Mouse (Mus musculus) midbrain, postnatal 0 days (tissue): ENCODE data around the gene Gm17949. TPM values are rescaled to one million over a fixed set of nuclear protein-coding genes. Genes with fewer than 3 reads are reported as not detected.
A peak's percentile ranks its signal among the peaks of the same experiment; 100 is the strongest.

ENCODE experiments used
- ATAC-seq: fragments of 200-750 bp; cut with Nextera tagmentation; 2 replicates; pipeline ENCODE4 v1.8.0; 2017; ENCODE audit warnings: moderate number of reproducible peaks, mild to moderate bottlenecking, moderate TSS enrichment, moderate library complexity; ENCODE audit not compliant: low FRiP score
- DNase-seq: peaks from one replicate; pipeline ENCODE4 v3.0.0-alpha.2; 2015; ENCODE audit warnings: low spot score
- H3K27ac ChIP-seq: fragments of 300-500 bp; sonication (generic); 2 replicates; pipeline ENCODE4 v1.5.1; 2014; ENCODE audit warnings: low read depth, mild to moderate bottlenecking, low read length, mixed read lengths
- H3K27me3 ChIP-seq: fragments of 300-500 bp; sonication (generic); 2 replicates; pipeline ENCODE4 v1.6.1; 2014; ENCODE audit warnings: low read length, control low read depth, mixed read lengths; ENCODE audit not compliant: insufficient read depth
- H3K36me3 ChIP-seq: fragments of 300-500 bp; sonication (generic); 2 replicates; pipeline ENCODE4 v1.6.1; 2014; ENCODE audit warnings: low read length, control low read depth, mixed read lengths; ENCODE audit not compliant: insufficient read depth
- H3K4me1 ChIP-seq: fragments of 300-500 bp; sonication (generic); 2 replicates; pipeline ENCODE4 v1.6.1; 2014; ENCODE audit warnings: mild to moderate bottlenecking, control low read depth, antibody characterized with exemption, low read length, mixed read lengths; ENCODE audit not compliant: insufficient read depth
- H3K4me2 ChIP-seq: fragments of 300-500 bp; sonication (generic); 2 replicates; pipeline ENCODE4 v1.6.1; 2014; ENCODE audit warnings: low read depth, mild to moderate bottlenecking, low read length, mixed read lengths; ENCODE audit not compliant: poor library complexity, severe bottlenecking
- H3K4me3 ChIP-seq: fragments of 300-500 bp; sonication (generic); 2 replicates; pipeline ENCODE4 v1.5.1; 2014; ENCODE audit warnings: low read depth, mild to moderate bottlenecking, low read length, moderate library complexity
- H3K9ac ChIP-seq: fragments of 300-500 bp; sonication (generic); replicated peaks from 2 replicates; pipeline ENCODE4 v1.6.1; 2014; ENCODE audit warnings: mild to moderate bottlenecking, low read length, moderate library complexity, mixed read lengths; ENCODE audit not compliant: poor library complexity, severe bottlenecking
- H3K9me3 ChIP-seq: fragments of 300-500 bp; sonication (generic); 2 replicates; pipeline ENCODE4 v1.6.1; 2016; ENCODE audit warnings: low read length, control low read depth
- CTCF ChIP-seq: IDR thresholded peaks from 2 replicates; pipeline ENCODE4 v1.5.1; 2016; ENCODE audit warnings: antibody characterized with exemption, mild to moderate bottlenecking
- WGBS: fragments of 180-500 bp; shearing (Covaris S2); extraction: QIAGEN DNeasy Blood & Tissue Kit; methylation state at CpG from one replicate; pipeline ENCODE4 v1.1.7; 2014; 5-methylcytosine and 5-hydroxymethylcytosine counted together
- polyA plus RNA-seq: library from polyadenylated mRNA; unstranded; fragments of >200 nt; fragmentation: Nextera tagmentation; extraction: Ambion mirVana; gene quantifications from 2 replicates; pipeline ENCODE4 v1.2.1, GENCODE M21; 2015
- total RNA-seq: library from RNA; depleted of rRNA; stranded (reverse); fragments of >200 nt; gene quantifications from 2 replicates; pipeline ENCODE4 v1.2.3, GENCODE M21; 2014; rRNA removed

Gm17949 gene
- 0.22 TPM in 1 of 2 replicates, not detected in the other for total RNA-seq
- 0.38 TPM in 2 replicates for polyA plus RNA-seq

GRCm38 (mm10) chr17:57011236-57012141 lies at the start of gene Gm17949, which contains the start of gene Gtf2f1:
Gene Gm17949 (plus strand): TSS chr17:57011469.
Gene Gtf2f1 (minus strand): TSS chr17:57011288.
- peak; percentile 60 for TF ChIP-seq CTCF
- no peaks in the 10 kb centered on the region for H3K9me3 ChIP-seq
- peak within 1 kb of the TSS; percentile 91 for H3K4me2 ChIP-seq
- peak within 1 kb of the TSS; percentile 86 for H3K9ac ChIP-seq
- H3K4me1 ChIP-seq: peaks cover 4% of the 10 kb centered on the region; the same call in 1 of the 2 replicates
- no peaks in the 10 kb centered on the region for H3K27me3 ChIP-seq
- peak within 1 kb of the TSS; percentile 72 for H3K4me3 ChIP-seq
- DNase-seq (peak; percentile 99), ATAC-seq (peak; percentile 90)
- H3K36me3 ChIP-seq: peaks cover 21% of the 10 kb centered on the region
- H3K27ac ChIP-seq: peak within 1 kb of the TSS; percentile 98
- under 1% methylated on average over 51 of the region's 51 CpGs for WGBS

GRCm38 (mm10) chr17:56961880-56962279 lies 49.4 kb upstream of the Gm17949 start:
- WGBS: 93% methylated on average over 4 of the region's 4 CpGs
- Histone ChIP-seq H3K4me1 (no peaks in the 10 kb centered on the region), H3K36me3 (no peaks in the 10 kb centered on the region), H3K4me3 (no peak overlapping the region), H3K9me3 (no peaks in the 10 kb centered on the region), H3K4me2 (no peak overlapping the region), H3K9ac (no peak overlapping the region), H3K27me3 (no peaks in the 10 kb centered on the region), H3K27ac (no peak overlapping the region)
- no peak for ATAC-seq
- peak; percentile 28; the same call in 1 of the 2 replicates for TF ChIP-seq CTCF
- no peak for DNase-seq

GRCm38 (mm10) chr17:56962642-56963405 lies 48.4 kb upstream of the Gm17949 start:
- Histone ChIP-seq H3K27ac (no peak overlapping the region), H3K4me3 (no peak overlapping the region), H3K4me1 (no peaks in the 10 kb centered on the region), H3K9me3 (no peaks in the 10 kb centered on the region), H3K9ac (no peak overlapping the region), H3K36me3 (no peaks in the 10 kb centered on the region), H3K4me2 (no peak overlapping the region), H3K27me3 (no peaks in the 10 kb centered on the region)
- TF ChIP-seq CTCF: no peak
- ATAC-seq (no peak), DNase-seq (no peak)
- 80% methylated on average over 5 of the region's 5 CpGs for WGBS

- WGBS: 79% methylated on average over 6 of the region's 6 CpGs
- no peak overlapping the region for H3K4me2 ChIP-seq
Measured at GRCm38 (mm10) chr17:56963646-56964045, 47.6 kb upstream of the Gm17949 start.

GRCm38 (mm10) chr17:56969321-56969720 lies 41.9 kb upstream of the Gm17949 start:
- Histone ChIP-seq H3K9me3 (no peaks in the 10 kb centered on the region), H3K4me1 (no peaks in the 10 kb centered on the region), H3K27me3 (no peaks in the 10 kb centered on the region), H3K4me2 (no peak overlapping the region), H3K36me3 (no peaks in the 10 kb centered on the region), H3K27ac (no peak overlapping the region), H3K4me3 (no peak overlapping the region), H3K9ac (no peak overlapping the region)
- WGBS: 64% methylated on average over 3 of the region's 3 CpGs
- DNase-seq (no peak), ATAC-seq (no peak)
- TF ChIP-seq CTCF: no peak

More at GRCm38 (mm10) chr17:56963646-56964045, 47.6 kb upstream of the Gm17949 start:
- DNase-seq (no peak), ATAC-seq (no peak)
- Histone ChIP-seq H3K9me3 (no peaks in the 10 kb centered on the region), H3K36me3 (no peaks in the 10 kb centered on the region), H3K27me3 (no peaks in the 10 kb centered on the region), H3K4me3 (no peak overlapping the region), H3K27ac (no peak overlapping the region), H3K4me1 (no peaks in the 10 kb centered on the region), H3K9ac (no peak overlapping the region)
- no peak for TF ChIP-seq CTCF
